Mouse (Mus musculus) cerebellum, adult 2 months (tissue): ENCODE data around the gene Tmem206. TPM values are rescaled to one million over a fixed set of nuclear protein-coding genes. Genes with fewer than 3 reads are reported as not detected.
A peak's percentile ranks its signal among the peaks of the same experiment; 100 is the strongest.

Experiments used
- DNase-seq, 2 experiments: peaks; one replicate each; pipeline ENCODE4 v3.0.0; 2021
- H3K27ac ChIP-seq: fragments of 200-500 bp; 2 replicates; pipeline ENCODE4 v1.5.1; 2012; ENCODE audit warnings: low read length, control low read depth, inconsistent platforms; ENCODE audit not compliant: insufficient read depth
- H3K27me3 ChIP-seq: fragments of 200-500 bp; 2 replicates; pipeline ENCODE4 v1.6.1; 2012; ENCODE audit warnings: inconsistent platforms, mild to moderate bottlenecking, low read length, moderate library complexity; ENCODE audit not compliant: control insufficient read depth, insufficient read depth
- H3K4me1 ChIP-seq: fragments of 200-500 bp; 2 replicates; pipeline ENCODE4 v1.6.1; 2011; ENCODE audit warnings: low read length; ENCODE audit not compliant: control insufficient read depth, insufficient read depth
- H3K4me3 ChIP-seq: fragments of 200-500 bp; replicated peaks from 2 replicates; pipeline ENCODE3; 2011; ENCODE audit warnings: mild to moderate bottlenecking, low read depth, low read length, control low read depth; ENCODE audit not compliant: insufficient read depth
- CTCF ChIP-seq: fragments of 200-500 bp; IDR thresholded peaks from 2 replicates; pipeline ENCODE4 v1.5.1; 2011; ENCODE audit warnings: low read depth, mild to moderate bottlenecking, control low read depth, low read length, moderate library complexity, borderline replicate concordance; ENCODE audit not compliant: insufficient read depth
- POLR2A ChIP-seq: fragments of 200-500 bp; IDR thresholded peaks from 2 replicates; pipeline ENCODE4 v1.6.1; 2011; ENCODE audit warnings: low read length, control low read depth, borderline replicate concordance; ENCODE audit not compliant: insufficient read depth
- WGBS: fragments of 180-500 bp; shearing (Covaris S2); methylation state at CpG from one replicate; pipeline ENCODE4 v1.1.7; 2018; 5-methylcytosine and 5-hydroxymethylcytosine counted together
- polyA plus RNA-seq: library from polyadenylated mRNA; depleted of rRNA; stranded (reverse); fragments of >200 nt; gene quantifications from 2 replicates; pipeline ENCODE4 v1.2.3, GENCODE M21; 2012

Tmem206 gene
- polyA plus RNA-seq, 1 experiment, result 11.5 TPM

- Histone ChIP-seq H3K4me3 (no peak overlapping the region), H3K27me3 (no peaks in the 10 kb centered on the region), H3K27ac (no peak overlapping the region), H3K4me1 (no peaks in the 10 kb centered on the region)
- no peak for TF ChIP-seq POLR2A
- TF ChIP-seq CTCF, result no peak
- 88% methylated on average over 2 of the region's 2 CpGs for WGBS
- DNase-seq, result no peak
Measured at GRCm38 (mm10) chr1:191348592-191348991, 22.9 kb downstream of the Tmem206 start.

DNA sequence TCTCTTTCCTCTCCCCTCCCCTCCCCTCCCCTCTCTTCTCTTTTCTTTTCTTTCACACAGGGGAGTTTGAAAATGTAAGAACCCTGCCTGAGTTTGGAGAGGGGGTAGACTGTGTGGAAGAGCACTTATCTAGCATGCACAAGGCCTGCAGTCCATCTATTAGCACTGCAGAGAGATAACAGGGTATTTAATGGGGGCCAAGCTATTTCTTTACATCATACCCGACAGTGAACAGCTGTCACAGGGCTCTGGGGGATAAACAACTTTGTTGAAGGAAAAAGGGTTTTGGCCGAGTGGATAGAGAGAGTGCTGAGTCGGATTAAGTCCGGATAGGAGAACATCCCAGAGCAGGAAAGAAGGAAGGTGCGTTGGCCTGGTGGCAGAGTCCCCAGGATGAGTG, 23.3 kb downstream of the Tmem206 start:
- H3K27ac ChIP-seq, result no peak overlapping the region
- TF ChIP-seq CTCF (no peak), POLR2A (no peak)
- no peaks in the 10 kb centered on the region for H3K27me3 ChIP-seq
- no peak for DNase-seq
- H3K4me3 ChIP-seq, result no peak overlapping the region
- H3K4me1 ChIP-seq, result no peaks in the 10 kb centered on the region
- WGBS, result 51% methylated on average over 5 of the region's 5 CpGs

DNA sequence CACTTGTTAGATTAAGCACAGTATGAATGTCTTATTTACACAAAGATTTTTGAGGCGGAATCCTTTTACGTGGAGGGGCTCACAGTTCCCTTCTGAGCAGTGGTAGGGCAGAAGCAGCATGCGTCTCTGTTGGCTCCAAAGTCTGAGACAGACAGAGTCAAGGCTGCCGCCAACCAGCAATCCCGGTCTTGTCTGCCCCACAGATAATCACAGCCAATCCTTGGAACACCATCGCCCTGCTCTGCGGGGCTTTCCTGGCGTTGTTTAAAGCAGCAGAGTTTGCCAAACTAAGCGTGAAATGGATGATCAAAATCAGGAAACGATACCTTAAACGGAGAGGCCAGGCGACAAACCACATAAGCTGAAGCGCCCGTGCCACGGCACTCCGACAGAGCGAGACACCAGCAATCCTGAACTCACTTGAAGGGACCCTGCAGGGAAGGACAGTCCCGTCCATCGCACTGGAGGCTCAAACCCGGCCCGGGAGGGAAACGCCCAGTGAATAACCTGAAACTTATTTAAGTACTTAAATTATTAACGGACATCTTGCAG, 23.9 kb downstream of the Tmem206 start:
- TF ChIP-seq POLR2A (no peak), CTCF (no peak)
- WGBS, result 31% methylated on average over 23 of the region's 23 CpGs
- DNase-seq, result peak in 1 of 2 experiments; percentile 21

DNA sequence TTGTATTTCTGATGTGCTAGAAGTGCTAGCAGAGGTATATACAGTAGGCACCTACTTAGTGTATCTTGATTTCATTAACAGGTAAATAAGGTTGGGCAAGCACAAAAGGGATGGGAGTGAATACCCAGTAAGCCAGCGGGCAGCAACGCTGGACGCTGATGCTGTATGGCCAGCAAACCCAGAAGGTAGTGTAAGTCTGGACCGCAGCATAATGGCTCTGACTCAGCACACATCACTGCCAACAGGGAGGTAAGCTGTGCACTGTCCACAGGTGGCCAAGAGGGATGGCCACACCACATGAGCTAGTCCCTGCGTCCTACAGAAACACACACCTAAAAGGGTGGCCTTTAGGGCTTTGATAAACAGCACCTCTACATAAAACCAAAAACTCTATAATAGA, 24.6 kb downstream of the Tmem206 start:
- Histone ChIP-seq H3K27me3 (no peaks in the 10 kb centered on the region), H3K4me3 (no peak overlapping the region), H3K27ac (no peak overlapping the region), H3K4me1 (no peaks in the 10 kb centered on the region)
- TF ChIP-seq CTCF (no peak), POLR2A (no peak)
- no peak for DNase-seq
- 68% methylated on average over 5 of the region's 5 CpGs for WGBS

More for the DNA sequence above, 23.9 kb downstream of the Tmem206 start:
- H3K27me3 ChIP-seq, result no peaks in the 10 kb centered on the region
- no peak overlapping the region for H3K27ac ChIP-seq
- no peaks in the 10 kb centered on the region for H3K4me1 ChIP-seq
- no peak overlapping the region for H3K4me3 ChIP-seq

- no peaks in the 10 kb centered on the region for H3K27me3 ChIP-seq
- no peak overlapping the region for H3K4me3 ChIP-seq
- TF ChIP-seq POLR2A (no peak), CTCF (peak; percentile 34; the same call in 1 of the 2 replicates)
- 53% methylated on average over 14 of the region's 14 CpGs for WGBS
- no peaks in the 10 kb centered on the region for H3K4me1 ChIP-seq
- DNase-seq, result peak; percentile 30 to 41
- H3K27ac ChIP-seq, result no peak overlapping the region
Measured at GRCm38 (mm10) chr1:191352786-191353488, 27.2 kb downstream of the Tmem206 start.

- no peak overlapping the region for H3K27ac ChIP-seq
- WGBS, result 87% methylated on average over 4 of the region's 4 CpGs
- no peak for TF ChIP-seq CTCF
- TF ChIP-seq POLR2A, result no peak
- DNase-seq, result no peak
- H3K27me3 ChIP-seq, result no peaks in the 10 kb centered on the region
- H3K4me1 ChIP-seq, result no peaks in the 10 kb centered on the region
- H3K4me3 ChIP-seq, result no peak overlapping the region
Measured at GRCm38 (mm10) chr1:191353836-191354235, 28.1 kb downstream of the Tmem206 start.

GRCm38 (mm10) chr1:191356936-191357335, 31.2 kb downstream of the Tmem206 start:
- H3K4me3 ChIP-seq, result no peak overlapping the region
- no peak for DNase-seq
- H3K4me1 ChIP-seq, result no peaks in the 10 kb centered on the region
- TF ChIP-seq CTCF (no peak), POLR2A (no peak)
- H3K27me3 ChIP-seq, result no peaks in the 10 kb centered on the region
- 87% methylated on average over 1 of the region's 1 CpGs for WGBS
- H3K27ac ChIP-seq, result no peak overlapping the region

DNA sequence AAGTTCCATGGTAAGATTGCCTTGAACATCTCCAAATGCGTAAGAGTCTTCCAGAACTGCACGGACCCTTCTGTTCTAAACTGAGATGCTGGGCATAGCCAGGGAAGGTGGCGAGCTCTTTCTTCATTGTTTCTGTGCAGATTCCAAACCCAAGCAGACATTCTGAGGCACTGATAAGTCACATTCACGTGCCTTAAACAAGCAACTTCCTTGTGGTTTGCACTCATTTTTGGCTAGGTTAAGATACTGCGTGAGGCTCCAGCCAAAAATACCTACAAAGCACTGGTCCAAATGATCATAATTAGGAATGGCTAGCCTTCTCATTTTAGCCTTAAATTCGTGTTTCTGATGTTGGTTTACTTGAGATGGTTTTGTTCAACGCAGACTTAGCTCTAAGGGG, 33.8 kb downstream of the Tmem206 start:
- H3K27ac ChIP-seq, result no peak overlapping the region
- no peak overlapping the region for H3K4me3 ChIP-seq
- TF ChIP-seq POLR2A, result no peak
- no peak for TF ChIP-seq CTCF
- DNase-seq, result no peak
- no peaks in the 10 kb centered on the region for H3K27me3 ChIP-seq
- H3K4me1 ChIP-seq, result no peaks in the 10 kb centered on the region
- WGBS, result 80% methylated on average over 7 of the region's 7 CpGs
